Mouse (Mus musculus): ENCODE measurements around the gene Rpl39.

- TF ChIP-seq POLR2A (IDR thresholded peaks at IDR 0.05; ENCODE audit: low read depth, low read length) = peak; percentile 60
- TF ChIP-seq CTCF (conservative IDR thresholded peaks at IDR 0.05; ENCODE audit: insufficient read depth, insufficient read length, low read depth, low read length) = no peak
Measured at GRCm38 (mm10) chrX:37084927-37085660, at the start of gene Rpl39.

All from kidney, adult 2 months (tissue).